Mouse (Mus musculus) embryonic fibroblast, embryonic 13.5 days (primary cell): ENCODE measurements at regions not wholly inside any gene's neighbourhood (a gene's known extent, or its start where the extent isn't known, plus 50 kb on each side); places are given as distances from the start of the nearest gene placed in this dataset.

ENCODE experiments used
- CTCF ChIP-seq: IDR thresholded peaks from 2 replicates; pipeline ENCODE4 v1.5.1; 2011; ENCODE audit warnings: mild to moderate bottlenecking, control low read depth, low read length, moderate library complexity, borderline replicate concordance; ENCODE audit not compliant: insufficient read depth
- POLR2A ChIP-seq: IDR thresholded peaks from 2 replicates; pipeline ENCODE4 v1.6.1; 2011; ENCODE audit warnings: low read depth, mild to moderate bottlenecking, control low read depth, low read length, moderate library complexity

DNA sequence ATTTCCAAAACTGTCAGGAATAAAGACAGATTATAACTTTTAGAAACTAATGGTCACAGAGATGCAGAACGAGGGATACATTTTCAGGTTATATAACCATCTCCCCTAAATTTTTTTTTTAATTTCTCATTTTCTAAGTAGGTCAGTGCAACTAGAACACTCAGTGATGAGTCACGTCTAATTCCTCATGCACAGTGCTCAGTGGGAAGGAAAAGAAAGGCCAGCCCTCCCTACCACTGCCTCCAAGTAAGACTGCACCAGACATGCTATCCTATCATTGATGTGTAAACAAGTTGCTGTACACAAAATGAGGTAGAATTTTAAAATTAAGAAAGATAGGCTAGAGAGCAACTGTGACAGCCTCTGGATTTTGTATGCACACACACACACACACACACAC lies 724.2 kb upstream of the Auts2 start:
- no peak for TF ChIP-seq POLR2A
- TF ChIP-seq CTCF: no peak
